Comparison of ENCODE assay signal across 14 mouse cellular contexts in the genomic region with DNA sequence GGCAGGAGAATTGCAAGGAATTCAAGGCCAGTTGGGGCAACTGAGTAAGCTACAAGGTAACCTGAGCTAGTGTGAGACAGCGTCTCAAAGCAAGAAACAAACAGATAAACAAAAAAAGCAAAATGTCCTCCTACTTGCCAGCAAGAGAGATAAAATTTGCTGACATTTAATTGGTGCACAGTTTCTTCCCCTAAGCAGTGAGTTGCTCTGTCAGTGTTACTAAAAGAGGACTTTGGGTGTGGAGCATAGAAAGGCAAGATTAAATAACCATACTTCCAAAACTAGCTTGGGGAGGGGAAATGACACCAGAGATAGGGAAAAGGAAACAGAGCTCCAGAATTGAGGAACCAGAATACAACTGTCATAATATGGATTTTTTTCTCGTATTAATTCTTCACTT. TPM values are rescaled to one million over a fixed set of nuclear protein-coding genes. Genes with fewer than 3 reads are reported as not detected.
A peak's percentile ranks its signal among the peaks of the same experiment; 100 is the strongest.
DNase-seq lines count a peak whose midpoint lies in the region; ATAC-seq and TF ChIP-seq lines count a peak whose summit lies in the region.
"Had no signal": no experiment of that assay in that cellular context is flagged by ENCODE, and none has a peak within 500 bp of the region (broad histone marks: within the 10 kb centered on the region; RNA-seq: fewer than 3 reads in every experiment).

No protein-coding gene starts in this region.

- DNase-seq in heart, adult 2 months = no peak
- DNase-seq in lung, adult 2 months = no peak
- DNase-seq in cerebellum, adult 18-20 months = no peak
- DNase-seq: cerebellum, adult 2 months had no signal

- 0 out of 2 replicates have a peak overlapping the region, but pooled peaks have one; percentile 13 for H3K4me2 ChIP-seq in heart, embryonic 12.5 days
- peak overlapping the region; percentile 53 for H3K4me2 ChIP-seq in lung, embryonic 15.5 days
- peak overlapping the region; percentile 57 for H3K4me2 ChIP-seq in intestine, postnatal 0 days (replicated peaks; ENCODE audit: low read depth)
- H3K4me2 ChIP-seq in stomach, embryonic 14.5 days (replicated peaks; ENCODE audit: low read depth, low read length) = peak overlapping the region; percentile 45
- no peak overlapping the region for H3K4me2 ChIP-seq in forebrain, embryonic 13.5 days

- TF ChIP-seq EP300 in heart, adult 2 months (IDR thresholded peaks at IDR 0.05; ENCODE audit: insufficient read depth, low read depth, low read length) = no peak

- no peak overlapping the region for H3K9ac ChIP-seq in heart, embryonic 12.5 days
- H3K9ac ChIP-seq in heart, adult 2 months (ENCODE audit: low read depth, low read length) = no peak overlapping the region
- no peak overlapping the region for H3K9ac ChIP-seq in lung, embryonic 15.5 days
- no peak overlapping the region for H3K9ac ChIP-seq in intestine, postnatal 0 days (ENCODE audit: low read depth, low read length)
- no peak overlapping the region for H3K9ac ChIP-seq in stomach, embryonic 14.5 days (replicated peaks; ENCODE audit: low read depth, low read length)
- no peak overlapping the region for H3K9ac ChIP-seq in forebrain, embryonic 13.5 days
- H3K9ac ChIP-seq: midbrain, embryonic 12.5 days had no signal

- H3K9me3 ChIP-seq in heart, embryonic 12.5 days (replicated peaks) = no peaks in the 10 kb centered on the region
- no peaks in the 10 kb centered on the region for H3K9me3 ChIP-seq in lung, embryonic 15.5 days
- no peaks in the 10 kb centered on the region for H3K9me3 ChIP-seq in intestine, postnatal 0 days (ENCODE audit: control insufficient read depth)
- no peaks in the 10 kb centered on the region for H3K9me3 ChIP-seq in stomach, embryonic 14.5 days (ENCODE audit: control insufficient read depth, low read depth, low read length)
- no peaks in the 10 kb centered on the region for H3K9me3 ChIP-seq in forebrain, embryonic 13.5 days (replicated peaks)
- H3K9me3 ChIP-seq: midbrain, embryonic 12.5 days had no signal

- 61% methylated on average over 2 of the region's 2 CpGs for WGBS in heart, embryonic 12.5 days
- 24% methylated on average over 2 of the region's 2 CpGs for WGBS in heart, adult 2 months
- 41% methylated on average over 2 of the region's 2 CpGs for WGBS in lung, embryonic 15.5 days
- WGBS in lung, adult 2 months = 29% methylated on average over 2 of the region's 2 CpGs
- WGBS in intestine, postnatal 0 days = 31% methylated on average over 2 of the region's 2 CpGs
- whole genome bisulfite sequencing in stomach, embryonic 14.5 days = 71% methylated on average over 2 of the region's 2 CpGs
- 74% methylated on average over 2 of the region's 2 CpGs for WGBS in forebrain, embryonic 13.5 days

- intact Hi-C loops in heart, adult 2 months (cut with DNase I) = no loop called here

- H3K4me1 ChIP-seq in heart, embryonic 12.5 days (replicated peaks) = no peaks in the 10 kb centered on the region
- no peaks in the 10 kb centered on the region; the same call in 1 of the 2 replicates for H3K4me1 ChIP-seq in heart, adult 2 months (ENCODE audit: control insufficient read depth, insufficient read depth, low read length)
- H3K4me1 ChIP-seq in lung, embryonic 15.5 days = 0 out of 2 replicates have a peak, but pooled peaks cover 2% of the 10 kb centered on the region
- peaks cover 2% of the 10 kb centered on the region; the same call in 1 of the 2 replicates for H3K4me1 ChIP-seq in lung, adult 2 months (ENCODE audit: control insufficient read depth, insufficient read depth, low read length)
- H3K4me1 ChIP-seq in intestine, postnatal 0 days (replicated peaks; ENCODE audit: control insufficient read depth, insufficient read depth, low read length) = no peaks in the 10 kb centered on the region
- H3K4me1 ChIP-seq in stomach, embryonic 14.5 days (ENCODE audit: control insufficient read depth, insufficient read depth, low read length) = no peaks in the 10 kb centered on the region; the same call in 1 of the 2 replicates
- no peaks in the 10 kb centered on the region for H3K4me1 ChIP-seq in forebrain, embryonic 13.5 days
- H3K4me1 ChIP-seq: midbrain, embryonic 12.5 days had no signal

- no peaks in the 10 kb centered on the region for H3K27me3 ChIP-seq in heart, embryonic 12.5 days (replicated peaks)
- H3K27me3 ChIP-seq in heart, adult 2 months (ENCODE audit: control insufficient read depth, insufficient read depth, low read length) = no peaks in the 10 kb centered on the region
- no peaks in the 10 kb centered on the region for H3K27me3 ChIP-seq in lung, embryonic 15.5 days
- no peaks in the 10 kb centered on the region for H3K27me3 ChIP-seq in intestine, postnatal 0 days (replicated peaks; ENCODE audit: control insufficient read depth, insufficient read depth, low read length)
- no peaks in the 10 kb centered on the region for H3K27me3 ChIP-seq in stomach, embryonic 14.5 days (ENCODE audit: control insufficient read depth, insufficient read depth, low read length)
- H3K27me3 ChIP-seq in forebrain, embryonic 13.5 days = no peaks in the 10 kb centered on the region
- H3K27me3 ChIP-seq: midbrain, embryonic 12.5 days had no signal

- H3K27ac ChIP-seq in heart, embryonic 12.5 days (ENCODE audit: poor library complexity, severe bottlenecking) = no peak overlapping the region
- H3K27ac ChIP-seq in heart, adult 2 months = no peak overlapping the region; the same call in 1 of the 2 replicates
- H3K27ac ChIP-seq in lung, embryonic 15.5 days = no peak overlapping the region
- H3K27ac ChIP-seq in intestine, postnatal 0 days (ENCODE audit: low read depth, low read length) = no peak overlapping the region
- no peak overlapping the region for H3K27ac ChIP-seq in stomach, embryonic 14.5 days (ENCODE audit: low read length)
- H3K27ac ChIP-seq in forebrain, embryonic 13.5 days = no peak overlapping the region
- H3K27ac ChIP-seq: midbrain, embryonic 12.5 days had no signal

- H3K4me3 ChIP-seq in heart, embryonic 12.5 days = no peak overlapping the region
- H3K4me3 ChIP-seq in heart, adult 2 months = no peak overlapping the region
- 0 out of 2 replicates have a peak overlapping the region, but pooled peaks have one; percentile 13 for H3K4me3 ChIP-seq in lung, embryonic 15.5 days
- no peak overlapping the region for H3K4me3 ChIP-seq in lung, adult 2 months (replicated peaks; ENCODE audit: extremely low read depth, low read depth, low read length)
- H3K4me3 ChIP-seq in intestine, postnatal 0 days (ENCODE audit: low read depth, low read length) = peak overlapping the region; percentile 54
- H3K4me3 ChIP-seq in stomach, embryonic 14.5 days (ENCODE audit: low read depth, low read length) = no peak overlapping the region
- H3K4me3 ChIP-seq in forebrain, embryonic 13.5 days = no peak overlapping the region

- peaks cover 8% of the 10 kb centered on the region for H3K36me3 ChIP-seq in heart, embryonic 12.5 days
- H3K36me3 ChIP-seq in heart, adult 2 months (ENCODE audit: control insufficient read depth, insufficient read depth, low read length) = no peaks in the 10 kb centered on the region
- H3K36me3 ChIP-seq in lung, embryonic 15.5 days = peaks cover 6% of the 10 kb centered on the region; the same call in 1 of the 2 replicates
- H3K36me3 ChIP-seq in intestine, postnatal 0 days (ENCODE audit: control insufficient read depth, insufficient read depth) = no peaks in the 10 kb centered on the region
- no peaks in the 10 kb centered on the region for H3K36me3 ChIP-seq in stomach, embryonic 14.5 days (ENCODE audit: control insufficient read depth, insufficient read depth, low read length)
- H3K36me3 ChIP-seq in forebrain, embryonic 13.5 days (ENCODE audit: poor library complexity, severe bottlenecking) = no peaks in the 10 kb centered on the region
- H3K36me3 ChIP-seq: midbrain, embryonic 12.5 days had no signal

- TF ChIP-seq CTCF in heart, adult 2 months (IDR thresholded peaks at IDR 0.05) = no peak
- TF ChIP-seq CTCF in lung, adult 2 months (IDR thresholded peaks at IDR 0.05; ENCODE audit: insufficient read depth, low read length) = no peak
- no peak for TF ChIP-seq CTCF in intestine, postnatal 0 days (IDR thresholded peaks at IDR 0.05; ENCODE audit: low read depth)

- no peak for ATAC-seq in heart, embryonic 12.5 days (ENCODE audit: insufficient number of reproducible peaks, low FRiP score)
- ATAC-seq in lung, embryonic 15.5 days (ENCODE audit: borderline replicate concordance, extremely low read depth, low FRiP score, low TSS enrichment) = no peak
- ATAC-seq in intestine, postnatal 0 days = no peak
- no peak for ATAC-seq in stomach, embryonic 14.5 days (ENCODE audit: insufficient number of reproducible peaks, insufficient read depth, low FRiP score, low read depth)
- ATAC-seq in forebrain, embryonic 13.5 days = no peak

- H3K79me2 ChIP-seq in heart, adult 2 months (replicated peaks; ENCODE audit: control insufficient read depth, insufficient read depth, low read length) = no peaks in the 10 kb centered on the region

- TF ChIP-seq POLR2A in heart, adult 2 months (IDR thresholded peaks at IDR 0.05; ENCODE audit: insufficient read depth, low read depth, low read length) = no peak
- TF ChIP-seq POLR2A in lung, adult 2 months (IDR thresholded peaks at IDR 0.05; ENCODE audit: borderline replicate concordance, extremely low read depth, low read depth, low read length) = no peak

RNA-seq across cellular contexts. Expression of gene Mpp1, which starts 1.3 kb away (rescaled TPM):
- polyA plus RNA-seq in heart, embryonic 12.5 days (2016; fragmentation: Nextera tagmentation; extraction: Ambion mirVana) = 26.4 and 27.5 TPM in 2 replicates
- total RNA-seq in heart, adult 2 months (2021) = 10 to 100 TPM; 12.1 to 13.9 TPM
- 18.1 and 19.3 TPM in 2 replicates for polyA plus RNA-seq in heart, adult 2 months (2012; rRNA removed)
- 82.5 and 86.0 TPM in 2 replicates for polyA plus RNA-seq in lung, embryonic 15.5 days (2015; fragmentation: Nextera tagmentation; extraction: Ambion mirVana)
- 66.8 and 74.2 TPM in 2 replicates for polyA plus RNA-seq in lung, adult 2 months (2012; rRNA removed)
- polyA plus RNA-seq in intestine, postnatal 0 days (2015; fragmentation: Nextera tagmentation; extraction: Ambion mirVana) = 262 and 284 TPM in 2 replicates
- 61.1 and 69.8 TPM in 2 replicates for polyA plus RNA-seq in stomach, embryonic 14.5 days (2014; fragmentation: Nextera tagmentation; extraction: Ambion mirVana)
- polyA plus RNA-seq in forebrain, embryonic 13.5 days (2015; fragmentation: Nextera tagmentation; extraction: Ambion mirVana) = 17.3 and 19.0 TPM in 2 replicates

RNA-seq across cellular contexts. Expression of gene Dkc1, which starts 33.8 kb away (rescaled TPM):
- polyA plus RNA-seq in heart, embryonic 12.5 days (2016; fragmentation: Nextera tagmentation; extraction: Ambion mirVana) = 59.3 and 72.5 TPM in 2 replicates
- total RNA-seq in heart, adult 2 months (2021) = 10 to 100 TPM; 19.2 to 21.1 TPM
- polyA plus RNA-seq in heart, adult 2 months (2012; rRNA removed) = 10.7 and 21.4 TPM in 2 replicates
- polyA plus RNA-seq in lung, embryonic 15.5 days (2015; fragmentation: Nextera tagmentation; extraction: Ambion mirVana) = 128 and 131 TPM in 2 replicates
- polyA plus RNA-seq in lung, adult 2 months (2012; rRNA removed) = 5.4 and 11.5 TPM in 2 replicates
- polyA plus RNA-seq in intestine, postnatal 0 days (2015; fragmentation: Nextera tagmentation; extraction: Ambion mirVana) = 27.3 and 29.5 TPM in 2 replicates
- polyA plus RNA-seq in stomach, embryonic 14.5 days (2014; fragmentation: Nextera tagmentation; extraction: Ambion mirVana) = 132 and 146 TPM in 2 replicates
- 117 and 139 TPM in 2 replicates for polyA plus RNA-seq in forebrain, embryonic 13.5 days (2015; fragmentation: Nextera tagmentation; extraction: Ambion mirVana)

RNA-seq across cellular contexts. Expression of gene Smim9, which starts 34.1 kb away (rescaled TPM):
- polyA plus RNA-seq in heart, embryonic 12.5 days (2016; fragmentation: Nextera tagmentation; extraction: Ambion mirVana) = not detected in 2 replicates
- total RNA-seq in heart, adult 2 months (2021) = not detected
- polyA plus RNA-seq in heart, adult 2 months (2012; rRNA removed) = not detected in 2 replicates
- not detected in 2 replicates for polyA plus RNA-seq in lung, embryonic 15.5 days (2015; fragmentation: Nextera tagmentation; extraction: Ambion mirVana)
- not detected in 2 replicates for polyA plus RNA-seq in lung, adult 2 months (2012; rRNA removed)
- polyA plus RNA-seq in intestine, postnatal 0 days (2015; fragmentation: Nextera tagmentation; extraction: Ambion mirVana) = 0.23 TPM in 1 of 2 replicates, not detected in the other
- not detected in 2 replicates for polyA plus RNA-seq in stomach, embryonic 14.5 days (2014; fragmentation: Nextera tagmentation; extraction: Ambion mirVana)
- not detected in 2 replicates for polyA plus RNA-seq in forebrain, embryonic 13.5 days (2015; fragmentation: Nextera tagmentation; extraction: Ambion mirVana)
- total RNA-seq: hematopoietic stem cell, adult 5-6 weeks; layer of hippocampus, postnatal 25 days had no signal
- polyA plus RNA-seq: C2C12; cerebellum, adult 2 months; forebrain, embryonic 11.5 days; midbrain, embryonic 12.5 days had no signal

RNA-seq across cellular contexts. Expression of gene Gab3, which starts 44.2 kb away (rescaled TPM):
- polyA plus RNA-seq in heart, embryonic 12.5 days (2016; fragmentation: Nextera tagmentation; extraction: Ambion mirVana) = 1.1 and 2.4 TPM in 2 replicates
- total RNA-seq in heart, adult 2 months (2021) = 1 to 10 TPM; 1.1 to 1.3 TPM
- 1.1 and 1.2 TPM in 2 replicates for polyA plus RNA-seq in heart, adult 2 months (2012; rRNA removed)
- 7.7 and 8.5 TPM in 2 replicates for polyA plus RNA-seq in lung, embryonic 15.5 days (2015; fragmentation: Nextera tagmentation; extraction: Ambion mirVana)
- polyA plus RNA-seq in lung, adult 2 months (2012; rRNA removed) = 1.8 and 2.5 TPM in 2 replicates
- 1.4 and 1.7 TPM in 2 replicates for polyA plus RNA-seq in intestine, postnatal 0 days (2015; fragmentation: Nextera tagmentation; extraction: Ambion mirVana)
- polyA plus RNA-seq in stomach, embryonic 14.5 days (2014; fragmentation: Nextera tagmentation; extraction: Ambion mirVana) = 2.7 and 3.8 TPM in 2 replicates
- 1.0 and 1.2 TPM in 2 replicates for polyA plus RNA-seq in forebrain, embryonic 13.5 days (2015; fragmentation: Nextera tagmentation; extraction: Ambion mirVana)

Comparison
In these comparisons a context has a peak if more than half of its experiments do, and no peak if none do; other contexts are left out.
1. H3K4me3 ChIP-seq: peak in lung, embryonic 15.5 days (single experiment) and intestine, postnatal 0 days (single experiment); none in heart, embryonic 12.5 days (single experiment), heart, adult 2 months (single experiment), lung, adult 2 months (single experiment), stomach, embryonic 14.5 days (single experiment) and forebrain, embryonic 13.5 days (single experiment).